Mouse (Mus musculus) E14TG2a.4 (cell line): ENCODE measurements around the gene Eme2.

Experiments
- CTCF ChIP-seq: conservative IDR thresholded peaks from 2 replicates; pipeline ENCODE4 v1.5.1; 2014; ENCODE audit warnings: low read length
- NANOG ChIP-seq: IDR thresholded peaks from 2 replicates; pipeline ENCODE4 v1.6.1; 2014; ENCODE audit warnings: borderline replicate concordance, low read length, mixed read lengths
- POU5F1 ChIP-seq: IDR thresholded peaks from 2 replicates; pipeline ENCODE4 v1.6.1; 2014; ENCODE audit warnings: low read length, borderline replicate concordance

DNA sequence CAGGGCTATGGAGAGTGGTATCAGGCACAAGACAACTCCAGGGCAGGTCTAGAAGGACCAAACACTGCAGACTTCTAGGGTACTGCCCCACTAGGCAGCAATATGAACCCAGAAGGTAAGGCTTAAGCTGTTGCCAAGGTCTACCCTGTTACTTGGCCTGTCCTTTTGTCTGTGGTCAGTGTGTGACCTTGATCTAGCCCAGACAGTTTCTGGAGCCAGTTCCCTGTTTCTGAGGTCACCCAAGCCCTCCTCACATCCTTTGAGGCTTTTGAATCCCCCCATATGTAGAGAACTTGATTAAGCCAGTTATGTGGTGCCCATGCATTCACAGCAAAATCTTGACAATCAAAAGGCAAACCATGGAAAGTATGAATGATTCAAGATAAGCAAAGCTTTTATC is 40.8 kb upstream of the Eme2 start:
- no peak for TF ChIP-seq CTCF
- TF ChIP-seq NANOG, result no peak
- no peak for TF ChIP-seq POU5F1
